Mouse (Mus musculus) adrenal gland, postnatal 25 days (tissue): ENCODE results near the gene Telo2. TPM values are rescaled to one million over a fixed set of nuclear protein-coding genes. Genes with fewer than 3 reads are reported as not detected.

Experiments used
- DNase-seq: peaks from one replicate; pipeline ENCODE4 v3.0.0; 2021; ENCODE audit warnings: mixed read lengths
- total RNA-seq: library from RNA; stranded (reverse); gene quantifications from 2 replicates; pipeline ENCODE4 v1.2.3, GENCODE M21; 2021

Telo2 gene
- total RNA-seq, 1 experiment from 2014 or later = 26.3 TPM

GRCm38 (mm10) chr17:25101338-25101737 lies 14.4 kb downstream of the Telo2 start:
- DNase-seq = no peak

GRCm38 (mm10) chr17:25100052-25100451 lies 15.7 kb downstream of the Telo2 start:
- DNase-seq = no peak

- DNase-seq = no peak
These were observed 19.5 kb downstream of the Telo2 start for GRCm38 (mm10) chr17:25096221-25096620.

- DNase-seq = no peak
These were observed 25.3 kb downstream of the Telo2 start for GRCm38 (mm10) chr17:25090450-25090849.

- no peak for DNase-seq
These were observed 26.6 kb downstream of the Telo2 start for GRCm38 (mm10) chr17:25089158-25089557.

GRCm38 (mm10) chr17:25086724-25087123 lies 29.0 kb downstream of the Telo2 start:
- no peak for DNase-seq

GRCm38 (mm10) chr17:25084835-25085385 lies 30.9 kb downstream of the Telo2 start:
- DNase-seq = no peak

- DNase-seq = no peak
These were observed 32.3 kb downstream of the Telo2 start, which contains the start of gene Tmem204 for GRCm38 (mm10) chr17:25083444-25083931. Tmem204 (minus strand) TSS chr17:25083591.

GRCm38 (mm10) chr17:25082887-25083286 lies 32.9 kb downstream of the Telo2 start:
- no peak for DNase-seq

- no peak for DNase-seq
These were observed 33.5 kb downstream of the Telo2 start for GRCm38 (mm10) chr17:25082081-25082847.

- DNase-seq = peak; percentile 30
These were observed 34.8 kb downstream of the Telo2 start for GRCm38 (mm10) chr17:25080960-25081381.

- no peak for DNase-seq
These were observed 35.6 kb downstream of the Telo2 start for GRCm38 (mm10) chr17:25080210-25080609.

GRCm38 (mm10) chr17:25077771-25078372 lies 37.9 kb downstream of the Telo2 start:
- peak; percentile 81 for DNase-seq

- DNase-seq = no peak
These were observed 38.9 kb downstream of the Telo2 start for GRCm38 (mm10) chr17:25076906-25077305.

GRCm38 (mm10) chr17:25068690-25069089 lies 47.1 kb downstream of the Telo2 start:
- DNase-seq = no peak

GRCm38 (mm10) chr17:25067442-25067851 lies 48.3 kb downstream of the Telo2 start:
- no peak for DNase-seq

GRCm38 (mm10) chr17:25066595-25066994 lies 49.2 kb downstream of the Telo2 start:
- DNase-seq = no peak

- no peak for DNase-seq
These were observed 50.6 kb downstream of the Telo2 start for GRCm38 (mm10) chr17:25065189-25065588.

- no peak for DNase-seq
These were observed 51.4 kb downstream of the Telo2 start for GRCm38 (mm10) chr17:25064351-25064750.

GRCm38 (mm10) chr17:25063872-25064271 lies 51.9 kb downstream of the Telo2 start:
- no peak for DNase-seq

GRCm38 (mm10) chr17:25063261-25063660 lies 52.5 kb downstream of the Telo2 start:
- no peak for DNase-seq

GRCm38 (mm10) chr17:25057041-25057440 lies 58.7 kb downstream of the Telo2 start:
- DNase-seq = no peak

- DNase-seq = no peak
These were observed 62.5 kb downstream of the Telo2 start for GRCm38 (mm10) chr17:25053274-25053673.
